Mouse (Mus musculus) erythroblast, embryonic 14.5 days (primary cell): ENCODE data around the gene Ttl. TPM values are rescaled to one million over a fixed set of nuclear protein-coding genes. Genes with fewer than 3 reads are reported as not detected.

ENCODE experiments used
- H3K27me3 ChIP-seq: 2 replicates; pipeline ENCODE4 v1.6.1; 2012; ENCODE audit warnings: inconsistent platforms; ENCODE audit not compliant: control insufficient read depth
- H3K36me3 ChIP-seq: 2 replicates; pipeline ENCODE4 v1.6.1; 2012; ENCODE audit warnings: mild to moderate bottlenecking, inconsistent platforms; ENCODE audit not compliant: control insufficient read depth
- H3K4me1 ChIP-seq: 2 replicates; pipeline ENCODE4 v1.6.1; 2012; ENCODE audit warnings: inconsistent platforms; ENCODE audit not compliant: control insufficient read depth
- H3K4me3 ChIP-seq: replicated peaks from 2 replicates; pipeline ENCODE3; 2012; ENCODE audit warnings: moderate library complexity, mild to moderate bottlenecking, inconsistent platforms
- H3K9me3 ChIP-seq: 2 replicates; pipeline ENCODE4 v1.6.1; 2012; ENCODE audit warnings: low read length, inconsistent platforms, mixed read lengths; ENCODE audit not compliant: control insufficient read depth
- GATA1 ChIP-seq: IDR thresholded peaks from 2 replicates; pipeline ENCODE4 v1.6.1; 2012; ENCODE audit warnings: low read length, inconsistent platforms, mixed read lengths
- TAL1 ChIP-seq: IDR thresholded peaks from 3 replicates; pipeline ENCODE4 v1.6.1; 2012; ENCODE audit warnings: low read length, inconsistent platforms, mixed read lengths
- polyA plus RNA-seq: library from polyadenylated mRNA; stranded (reverse); fragments of >175 nt; gene quantifications from 2 replicates; pipeline ENCODE4 v1.2.3, GENCODE M21; 2012

The Ttl gene
- polyA plus RNA-seq, 1 experiment, result 0.06 TPM

- Histone ChIP-seq H3K4me1 (no peaks in the 10 kb centered on the region), H3K4me3 (no peak within 1 kb of the TSS), H3K36me3 (no peaks in the 10 kb centered on the region), H3K9me3 (no peaks in the 10 kb centered on the region), H3K27me3 (no peaks in the 10 kb centered on the region; the same call in 1 of the 2 replicates)
- TF ChIP-seq TAL1 (no peak), GATA1 (no peak)
These were observed 17.9 kb upstream of the Ttl start, which contains the start of gene Vinac1 for GRCm38 (mm10) chr2:129047811-129048210. Vinac1 (minus strand) TSS chr2:129048172.

GRCm38 (mm10) chr2:129052451-129052983, 13.2 kb upstream of the Ttl start:
- H3K9me3 ChIP-seq, result peaks cover 6% of the 10 kb centered on the region
- H3K4me3 ChIP-seq, result no peak overlapping the region
- peaks cover 12% of the 10 kb centered on the region for H3K4me1 ChIP-seq
- TF ChIP-seq GATA1 (no peak), TAL1 (no peak)
- H3K27me3 ChIP-seq, result peaks cover 5% of the 10 kb centered on the region
- no peaks in the 10 kb centered on the region for H3K36me3 ChIP-seq

DNA sequence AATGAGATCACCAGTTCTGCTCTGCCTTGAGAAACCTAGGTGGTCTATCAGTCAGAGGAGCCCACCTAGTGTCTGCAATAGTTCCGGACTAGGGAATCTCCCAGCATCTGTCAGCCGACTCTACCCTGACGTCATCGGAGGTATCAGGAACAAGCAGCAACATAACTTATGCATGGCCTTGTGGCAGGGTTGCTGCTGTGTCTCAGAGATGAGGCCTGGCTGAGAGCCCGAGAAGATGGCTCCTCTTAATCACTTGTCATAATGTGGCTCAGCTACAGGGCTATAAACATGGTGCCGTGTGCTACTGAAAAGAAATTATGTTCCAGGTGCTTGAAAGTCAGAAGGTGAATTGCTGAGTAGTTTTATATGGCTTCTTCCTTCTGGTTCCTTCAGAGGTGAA, 10.0 kb upstream of the Ttl start:
- Histone ChIP-seq H3K4me3 (no peak overlapping the region), H3K27me3 (peaks cover 5% of the 10 kb centered on the region), H3K36me3 (no peaks in the 10 kb centered on the region), H3K9me3 (peaks cover 6% of the 10 kb centered on the region), H3K4me1 (peaks cover 24% of the 10 kb centered on the region)
- TF ChIP-seq GATA1 (no peak), TAL1 (no peak)

DNA sequence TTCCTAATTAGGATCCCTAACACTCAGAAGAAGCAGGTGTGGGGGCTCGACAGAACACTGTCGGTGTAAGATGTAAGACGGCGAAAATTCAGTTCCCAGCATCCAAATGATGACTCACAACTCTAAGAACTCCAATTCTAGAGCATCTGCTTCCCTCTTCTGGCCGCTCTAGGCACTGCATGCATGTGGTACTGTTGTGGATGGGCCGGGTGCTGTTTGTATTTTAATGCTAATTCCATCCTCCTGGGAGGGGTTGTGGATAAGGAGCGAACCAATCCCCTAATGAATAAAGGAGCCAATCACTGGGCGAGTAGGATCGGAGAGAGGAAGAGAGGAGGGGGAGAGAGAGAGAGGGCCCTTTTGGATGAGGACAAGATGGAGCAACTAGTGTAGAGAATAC, 9.1 kb upstream of the Ttl start:
- H3K36me3 ChIP-seq, result no peaks in the 10 kb centered on the region
- TF ChIP-seq TAL1 (no peak), GATA1 (no peak)
- H3K4me3 ChIP-seq, result no peak overlapping the region
- H3K9me3 ChIP-seq, result peaks cover 6% of the 10 kb centered on the region
- peaks cover 5% of the 10 kb centered on the region for H3K27me3 ChIP-seq
- H3K4me1 ChIP-seq, result peaks cover 24% of the 10 kb centered on the region

GRCm38 (mm10) chr2:129057256-129057655, 8.5 kb upstream of the Ttl start:
- H3K4me1 ChIP-seq, result peaks cover 24% of the 10 kb centered on the region
- H3K4me3 ChIP-seq, result no peak overlapping the region
- peaks cover 5% of the 10 kb centered on the region for H3K27me3 ChIP-seq
- no peak for TF ChIP-seq GATA1
- no peak for TF ChIP-seq TAL1
- peaks cover 6% of the 10 kb centered on the region for H3K9me3 ChIP-seq
- H3K36me3 ChIP-seq, result no peaks in the 10 kb centered on the region

GRCm38 (mm10) chr2:129057920-129058361, 7.8 kb upstream of the Ttl start:
- H3K36me3 ChIP-seq, result no peaks in the 10 kb centered on the region
- peaks cover 6% of the 10 kb centered on the region for H3K9me3 ChIP-seq
- peaks cover 5% of the 10 kb centered on the region for H3K27me3 ChIP-seq
- TF ChIP-seq TAL1, result no peak
- no peak for TF ChIP-seq GATA1
- H3K4me1 ChIP-seq, result peaks cover 24% of the 10 kb centered on the region
- H3K4me3 ChIP-seq, result peak overlapping the region; percentile 46

- H3K9me3 ChIP-seq, result peaks cover 2% of the 10 kb centered on the region
- no peaks in the 10 kb centered on the region for H3K36me3 ChIP-seq
- H3K27me3 ChIP-seq, result peaks cover 17% of the 10 kb centered on the region
- H3K4me3 ChIP-seq, result no peak overlapping the region
- H3K4me1 ChIP-seq, result peaks cover 36% of the 10 kb centered on the region
- TF ChIP-seq GATA1, result no peak
These were observed 4.2 kb upstream of the Ttl start for GRCm38 (mm10) chr2:129061456-129062059.

DNA sequence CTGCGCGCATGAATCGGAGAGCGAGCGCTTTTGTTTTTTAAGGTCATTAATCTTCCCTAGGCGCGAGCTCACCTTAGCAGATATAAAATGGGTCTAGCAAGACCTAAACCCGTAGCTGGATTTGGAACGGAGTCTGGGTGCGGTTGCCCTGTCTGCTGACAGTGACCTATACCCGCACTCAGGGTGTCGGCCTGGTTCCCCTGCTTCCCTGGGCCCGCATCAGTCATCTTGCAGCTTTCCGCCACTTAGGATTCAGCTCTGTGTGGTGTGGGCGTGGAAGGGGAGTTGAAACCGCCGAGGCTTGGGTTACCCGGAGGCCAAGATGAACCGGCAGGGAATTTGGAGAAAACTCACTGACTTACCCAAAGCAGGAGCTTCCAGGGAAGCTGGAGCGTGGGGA, 584 bp downstream of the Ttl start:
- peaks cover 19% of the 10 kb centered on the region for H3K4me1 ChIP-seq
- H3K9me3 ChIP-seq, result no peaks in the 10 kb centered on the region
- peaks cover 26% of the 10 kb centered on the region for H3K27me3 ChIP-seq
- no peaks in the 10 kb centered on the region for H3K36me3 ChIP-seq
- no peak for TF ChIP-seq GATA1
- no peak for TF ChIP-seq TAL1
- H3K4me3 ChIP-seq, result peak overlapping the region; percentile 79

DNA sequence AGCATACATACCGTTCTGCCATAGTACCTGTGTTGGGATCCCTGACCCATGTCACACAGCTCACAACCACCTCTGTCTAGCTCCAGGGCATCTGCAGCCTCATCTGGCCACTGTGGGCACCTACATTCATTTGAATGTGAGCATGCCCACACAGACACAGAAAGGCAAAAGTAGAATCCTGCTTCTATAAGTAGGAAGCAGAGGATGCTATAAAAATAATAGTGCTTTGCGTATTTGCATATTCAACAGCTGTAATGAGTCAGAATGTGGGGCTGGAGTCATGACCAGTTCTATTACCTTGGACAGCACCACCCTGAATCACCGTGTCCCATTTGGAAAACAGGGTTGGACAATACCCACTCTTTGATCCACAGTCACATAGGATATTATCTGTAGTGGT, 4.6 kb downstream of the Ttl start:
- Histone ChIP-seq H3K27me3 (peaks cover 19% of the 10 kb centered on the region), H3K9me3 (no peaks in the 10 kb centered on the region), H3K4me3 (no peak overlapping the region), H3K36me3 (no peaks in the 10 kb centered on the region), H3K4me1 (peaks cover 18% of the 10 kb centered on the region)
- TF ChIP-seq GATA1 (no peak), TAL1 (no peak)
